Mouse (Mus musculus): ENCODE results near the gene Serinc5. TPM values are rescaled to one million over a fixed set of nuclear protein-coding genes. Genes with fewer than 3 reads are reported as not detected.
"Not testable (repeated sequence)": the region's sequence is repeated elsewhere in the genome, so short reads cannot be mapped to it uniquely, and the experiment has no call there.

The Serinc5 gene
- total RNA-seq, 2 experiments from 2014 or later, result 62.3 to 62.4 TPM

GRCm38 (mm10) chr13:92675308-92675707 lies 64.4 kb downstream of the Serinc5 start:
- H3K4me3 ChIP-seq, result no peak overlapping the region
- intact Hi-C loops (cut with DNase I), result no loop called here
- H3K27ac ChIP-seq, result no peak overlapping the region; the same call in 1 of the 2 replicates
- no peak for TF ChIP-seq CTCF (IDR thresholded peaks at IDR 0.05)
- no peak for DNase-seq (ENCODE audit: extremely low spot score in 1 of 2, low spot score in 2 of 2)

DNA sequence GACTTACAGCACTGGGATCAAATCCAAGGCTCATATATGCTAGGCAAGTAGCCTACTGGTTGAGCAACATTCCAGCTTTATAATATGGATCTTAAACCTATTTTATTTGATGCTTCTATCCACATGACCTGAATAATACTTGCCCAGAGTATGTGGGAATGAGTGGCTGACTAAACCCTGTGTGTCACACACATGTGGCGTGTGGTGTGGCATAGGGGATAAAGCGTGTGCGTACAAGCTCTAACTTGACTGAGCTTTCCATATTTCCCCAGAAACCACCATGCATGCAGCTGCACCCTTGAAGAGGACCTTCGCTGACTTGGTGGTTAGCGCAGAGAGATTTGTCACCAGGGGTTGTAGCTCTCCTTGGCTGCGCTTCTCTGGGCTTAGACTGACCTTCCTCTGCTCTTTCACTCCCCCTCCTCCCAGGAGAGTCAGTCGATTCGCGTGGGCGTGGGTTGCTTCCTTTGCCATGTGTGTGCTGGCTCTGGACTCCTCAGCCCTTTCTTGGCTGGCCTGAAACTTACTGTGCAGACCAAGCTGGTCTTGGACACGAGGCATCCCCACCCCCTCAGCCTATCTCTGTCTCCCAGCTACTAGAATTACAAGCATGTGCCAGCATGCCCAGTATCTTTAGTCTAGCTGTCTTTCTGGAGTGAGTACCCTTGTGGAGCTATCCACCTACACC lies 65.2 kb downstream of the Serinc5 start:
- no peak for DNase-seq (ENCODE audit: extremely low spot score in 1 of 2, low spot score in 2 of 2)
- no peak for TF ChIP-seq CTCF (IDR thresholded peaks at IDR 0.05)
- Histone ChIP-seq H3K4me3 (no peak overlapping the region), H3K27ac (no peak overlapping the region)
- intact Hi-C loops (cut with DNase I), result no loop called here

DNA sequence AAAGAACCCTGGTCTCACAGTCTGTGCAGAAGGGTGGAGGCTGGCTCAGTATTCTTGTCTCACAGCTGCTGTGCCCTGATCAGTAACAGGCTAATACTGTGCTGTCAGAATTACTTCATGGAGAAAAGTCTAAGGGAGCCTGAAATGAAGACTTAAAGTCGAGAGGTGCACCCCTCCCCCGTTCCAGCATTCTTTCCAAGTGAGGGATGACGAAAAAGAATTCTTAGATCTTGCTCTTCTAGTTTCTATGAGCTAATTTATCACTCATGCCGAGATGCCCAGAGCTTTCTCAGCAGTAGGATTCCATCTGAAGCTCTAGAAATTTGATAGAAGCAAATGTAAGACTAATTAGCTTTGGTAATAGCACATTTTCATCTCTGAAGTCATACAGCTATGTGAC lies 66.8 kb downstream of the Serinc5 start:
- TF ChIP-seq CTCF (IDR thresholded peaks at IDR 0.05), result no peak
- DNase-seq (ENCODE audit: extremely low spot score in 1 of 2, low spot score in 2 of 2), result no peak
- intact Hi-C loops (cut with DNase I), result no loop called here
- H3K4me3 ChIP-seq, result no peak overlapping the region
- no peak overlapping the region for H3K27ac ChIP-seq

DNA sequence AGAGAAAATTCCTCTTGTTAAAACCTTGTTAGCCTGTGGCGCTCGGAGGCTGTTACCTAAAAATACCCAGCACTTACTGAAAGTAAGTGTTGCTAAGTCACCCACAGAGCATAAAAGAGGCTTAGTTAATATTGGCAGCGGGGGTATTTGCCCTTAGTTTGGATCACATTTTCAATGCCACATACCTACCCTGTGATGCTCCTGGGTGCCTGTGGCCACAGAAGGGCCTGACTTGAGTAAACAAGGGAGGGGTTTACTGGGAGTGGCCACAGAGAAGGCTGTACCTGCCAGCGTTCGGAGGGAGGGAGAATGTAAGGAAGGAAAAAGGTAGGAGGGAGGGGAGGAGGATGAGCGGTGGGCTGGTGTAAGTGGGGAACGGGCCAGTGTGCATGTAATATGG lies 68.8 kb downstream of the Serinc5 start:
- no peak overlapping the region for H3K27ac ChIP-seq
- intact Hi-C loops (cut with DNase I), result no loop called here
- TF ChIP-seq CTCF (IDR thresholded peaks at IDR 0.05), result no peak
- H3K4me3 ChIP-seq, result no peak overlapping the region
- DNase-seq (ENCODE audit: extremely low spot score in 1 of 2, low spot score in 2 of 2), result no peak

DNA sequence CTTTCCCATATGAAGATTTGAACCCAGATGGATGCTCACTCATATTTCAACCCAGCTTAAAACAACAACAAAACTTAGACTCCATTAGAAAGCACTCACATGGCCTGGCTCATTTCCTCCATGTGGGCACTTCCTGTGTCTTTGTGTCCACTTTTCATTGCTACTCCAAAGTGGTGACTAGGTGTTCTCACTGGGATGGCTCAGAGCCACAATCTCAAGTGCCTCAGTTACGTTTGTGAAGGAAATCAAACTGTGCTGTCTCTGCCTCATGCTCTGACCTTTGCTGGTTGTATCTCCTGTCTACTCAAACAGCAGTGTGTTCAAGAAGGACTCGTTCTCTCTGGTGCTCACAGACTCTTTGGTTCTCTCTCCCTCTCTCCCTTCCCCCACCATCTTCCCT lies 70.7 kb downstream of the Serinc5 start:
- no peak for TF ChIP-seq CTCF (IDR thresholded peaks at IDR 0.05)
- intact Hi-C loops (cut with DNase I), result no loop called here

GRCm38 (mm10) chr13:92682833-92683232 lies 71.9 kb downstream of the Serinc5 start:
- no peak for TF ChIP-seq CTCF (IDR thresholded peaks at IDR 0.05)
- no peak overlapping the region for H3K27ac ChIP-seq
- H3K4me3 ChIP-seq, result no peak overlapping the region
- no peak for DNase-seq (ENCODE audit: extremely low spot score in 1 of 2, low spot score in 2 of 2)
- intact Hi-C loops (cut with DNase I), result no loop called here

More for the DNA sequence above, 70.7 kb downstream of the Serinc5 start:
- Histone ChIP-seq H3K27ac (no peak overlapping the region), H3K4me3 (no peak overlapping the region)
- DNase-seq (ENCODE audit: extremely low spot score in 1 of 2, low spot score in 2 of 2), result no peak

GRCm38 (mm10) chr13:92683464-92683863 lies 72.6 kb downstream of the Serinc5 start:
- no peak for DNase-seq (ENCODE audit: extremely low spot score in 1 of 2, low spot score in 2 of 2)
- Histone ChIP-seq H3K27ac (no peak overlapping the region), H3K4me3 (no peak overlapping the region)
- TF ChIP-seq CTCF (IDR thresholded peaks at IDR 0.05), result no peak
- intact Hi-C loops (cut with DNase I), result no loop called here

DNA sequence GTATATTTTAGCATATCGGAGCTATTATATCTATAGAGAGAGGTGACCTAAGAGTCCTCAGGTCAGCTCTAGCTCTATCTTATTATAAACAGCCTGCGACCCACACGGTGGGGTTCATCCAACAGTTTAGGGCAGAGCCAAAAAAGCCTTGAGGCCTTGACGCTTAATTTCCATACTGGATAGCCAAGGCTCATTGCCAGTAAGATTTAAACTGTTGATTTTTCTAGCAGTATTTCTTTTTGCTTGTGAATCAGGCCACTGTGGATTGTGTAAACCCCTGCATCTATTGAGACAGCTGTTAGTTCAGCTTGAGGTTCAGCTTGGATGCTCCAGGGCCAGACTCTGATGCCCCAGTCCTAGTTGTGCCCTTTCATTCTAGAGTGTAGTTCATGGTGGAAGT lies 73.4 kb downstream of the Serinc5 start:
- H3K4me3 ChIP-seq, result no peak overlapping the region
- no peak overlapping the region for H3K27ac ChIP-seq
- intact Hi-C loops (cut with DNase I), result no loop called here
- DNase-seq (ENCODE audit: extremely low spot score in 1 of 2, low spot score in 2 of 2), result no peak
- no peak for TF ChIP-seq CTCF (IDR thresholded peaks at IDR 0.05)

DNA sequence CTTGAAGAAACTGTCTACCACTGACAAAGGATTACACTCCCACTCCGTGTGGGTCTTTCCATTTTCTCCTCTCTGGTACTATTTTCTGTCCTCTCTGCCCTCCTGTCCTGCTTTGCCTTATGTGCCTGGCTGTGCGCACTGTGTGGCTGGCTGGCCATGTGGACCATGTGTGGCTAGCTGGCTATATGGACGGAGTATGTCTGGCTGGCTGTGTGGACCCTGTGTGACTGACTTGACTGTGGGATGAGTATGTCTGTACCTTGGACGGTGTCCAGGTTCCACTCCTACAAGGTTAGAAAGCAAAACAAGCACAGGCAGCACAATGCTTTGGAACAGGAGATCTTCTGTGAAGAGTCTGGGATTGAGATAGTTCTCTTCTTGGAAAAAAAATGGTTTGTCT lies 74.4 kb downstream of the Serinc5 start:
- H3K27ac ChIP-seq, result no peak overlapping the region
- peak in 1 of 2 experiments; percentile 29 for DNase-seq (ENCODE audit: extremely low spot score in 1 of 2, low spot score in 2 of 2)
- no peak overlapping the region for H3K4me3 ChIP-seq
- intact Hi-C loops (cut with DNase I), result no loop called here
- TF ChIP-seq CTCF (IDR thresholded peaks at IDR 0.05), result no peak

GRCm38 (mm10) chr13:92687151-92687550 lies 76.3 kb downstream of the Serinc5 start:
- H3K27ac ChIP-seq; DNase-seq (ENCODE audit: extremely low spot score in 1 of 2, low spot score in 2 of 2); intact Hi-C loops (cut with DNase I); H3K4me3 ChIP-seq: not testable (repeated sequence)

DNA sequence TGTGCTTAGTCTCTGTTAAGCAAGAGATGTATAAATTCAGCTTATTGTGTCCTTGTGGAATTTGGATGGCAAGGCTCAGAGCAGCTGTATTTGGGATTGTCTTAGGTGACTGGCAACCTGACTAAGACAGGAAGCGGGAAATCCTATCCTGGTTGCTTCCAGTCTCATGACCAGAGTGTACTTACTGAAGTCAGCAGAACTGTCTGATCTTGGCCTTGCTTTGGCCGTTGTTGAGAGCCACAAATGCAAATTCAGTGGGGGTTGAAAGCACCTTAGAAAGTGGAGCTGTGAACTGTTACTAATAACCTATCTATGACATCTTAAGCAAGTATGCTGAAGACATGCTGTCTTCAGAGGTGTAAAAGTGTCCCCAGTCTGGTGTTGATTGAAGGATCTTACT lies 78.2 kb downstream of the Serinc5 start:
- no peak for DNase-seq (ENCODE audit: extremely low spot score in 1 of 2, low spot score in 2 of 2)
- Histone ChIP-seq H3K4me3 (no peak overlapping the region), H3K27ac (no peak overlapping the region)
- TF ChIP-seq CTCF (IDR thresholded peaks at IDR 0.05), result no peak
- intact Hi-C loops (cut with DNase I), result no loop called here

- H3K27ac ChIP-seq, result no peak overlapping the region
- intact Hi-C loops (cut with DNase I), result no loop called here
- no peak for TF ChIP-seq CTCF (IDR thresholded peaks at IDR 0.05)
- no peak for DNase-seq (ENCODE audit: extremely low spot score in 1 of 2, low spot score in 2 of 2)
- H3K4me3 ChIP-seq, result no peak overlapping the region
Observed at GRCm38 (mm10) chr13:92693866-92694550, 83.1 kb downstream of the Serinc5 start.

DNA sequence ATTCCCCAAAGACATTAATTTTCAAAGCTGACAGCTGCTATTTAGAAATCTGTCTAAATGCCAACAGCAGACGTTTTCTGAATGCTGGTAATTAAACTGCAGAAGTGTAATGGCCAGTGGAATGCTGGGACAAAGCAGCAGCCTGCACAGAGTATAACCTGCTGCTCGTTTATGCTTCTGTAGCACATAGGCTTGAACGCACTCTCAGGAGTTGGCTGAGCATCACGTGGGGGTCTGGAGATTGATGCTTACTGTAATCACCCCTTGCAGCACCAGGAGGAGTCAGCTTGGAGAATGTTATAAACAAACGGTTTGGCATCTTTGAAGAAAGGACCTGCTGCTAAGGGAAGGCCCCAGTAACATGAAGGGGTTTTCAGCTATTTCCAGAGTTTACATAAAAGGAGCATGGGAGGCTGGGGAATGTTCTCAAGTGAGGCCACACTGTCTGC lies 85.6 kb downstream of the Serinc5 start:
- intact Hi-C loops (cut with DNase I), result no loop called here
- Histone ChIP-seq H3K27ac (no peak overlapping the region), H3K4me3 (no peak overlapping the region)
- no peak for TF ChIP-seq CTCF (IDR thresholded peaks at IDR 0.05)
- DNase-seq (ENCODE audit: extremely low spot score in 1 of 2, low spot score in 2 of 2), result no peak

Data from left cerebral cortex, adult 2 months (tissue).